Mouse (Mus musculus): ENCODE results near the gene Ckap4.

DNA sequence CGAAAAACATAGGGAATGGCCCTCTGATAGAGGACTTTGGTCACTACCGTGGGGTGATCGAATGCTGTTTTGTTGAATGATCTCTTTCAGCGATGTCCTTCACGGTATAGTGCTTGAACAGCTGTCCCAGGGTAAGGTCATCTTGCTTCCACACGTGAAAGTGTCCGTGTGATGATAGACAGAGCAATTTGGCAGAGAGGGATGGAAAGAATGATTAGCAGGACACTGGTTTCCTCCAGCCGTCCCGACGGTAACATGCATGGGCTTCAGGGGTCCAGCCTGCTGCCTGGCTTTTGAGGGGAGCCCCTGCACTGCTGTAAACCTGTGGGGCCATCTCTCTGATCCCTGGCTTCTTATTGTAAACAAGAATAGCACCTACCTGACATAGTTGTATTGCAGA is 44.9 kb upstream of the Ckap4 start:
- TF ChIP-seq CTCF (IDR thresholded peaks at IDR 0.05) (no peak), EP300 (IDR thresholded peaks at IDR 0.05) (no peak)
